Mouse (Mus musculus): ENCODE results near the gene Tcl1.
"Not testable (repeated sequence)": the region's sequence is repeated elsewhere in the genome, so short reads cannot be mapped to it uniquely, and the experiment has no call there.

Tcl1 gene

GRCm38 (mm10) chr12:105222601-105223319, at the start of gene Tcl1:
TSS of gene Tcl1 (minus strand) at chr12:105222793.
- no peak for DNase-seq

- DNase-seq: no peak
Observed at GRCm38 (mm10) chr12:105271016-105271965, 48.7 kb upstream of the Tcl1 start.

- no peak for DNase-seq
Observed at GRCm38 (mm10) chr12:105267076-105267475, 44.5 kb upstream of the Tcl1 start.

- DNase-seq: peak; percentile 16 to 74
Observed at GRCm38 (mm10) chr12:105266096-105266495, 43.5 kb upstream of the Tcl1 start.

GRCm38 (mm10) chr12:105259221-105259620, 36.6 kb upstream of the Tcl1 start:
- no peak for DNase-seq

- DNase-seq: peak in 1 of 2 experiments; percentile 17
Observed at GRCm38 (mm10) chr12:105258787-105259186, 36.2 kb upstream of the Tcl1 start.

- DNase-seq: no peak
Observed at GRCm38 (mm10) chr12:105253796-105254195, 31.2 kb upstream of the Tcl1 start.

GRCm38 (mm10) chr12:105248763-105249233, 26.2 kb upstream of the Tcl1 start:
- DNase-seq: peak; percentile 11 to 41

GRCm38 (mm10) chr12:105239060-105239459, 16.5 kb upstream of the Tcl1 start:
- no peak for DNase-seq

- DNase-seq: no peak
Observed at GRCm38 (mm10) chr12:105235091-105235490, 12.5 kb upstream of the Tcl1 start.

- no peak for DNase-seq
Observed at GRCm38 (mm10) chr12:105234362-105234761, 11.8 kb upstream of the Tcl1 start.

GRCm38 (mm10) chr12:105224621-105225320, 2.2 kb upstream of the Tcl1 start:
- peak in 1 of 2 experiments; percentile 3 for DNase-seq

GRCm38 (mm10) chr12:105217101-105217760, 5.4 kb downstream of the Tcl1 start:
- DNase-seq: no peak

- DNase-seq: no peak
Observed at GRCm38 (mm10) chr12:105209231-105209630, 13.4 kb downstream of the Tcl1 start.

GRCm38 (mm10) chr12:105208441-105208840, 14.2 kb downstream of the Tcl1 start:
- DNase-seq: no peak

- no peak for DNase-seq
Observed at GRCm38 (mm10) chr12:105207071-105207470, 15.5 kb downstream of the Tcl1 start.

GRCm38 (mm10) chr12:105201657-105202056, 20.9 kb downstream of the Tcl1 start, which contains the start of gene Tcl1b4:
TSS of gene Tcl1b4 (plus strand) at chr12:105201957.
- not testable (repeated sequence) for DNase-seq

- DNase-seq: not testable (repeated sequence)
Observed at GRCm38 (mm10) chr12:105199684-105200497, 22.7 kb downstream of the Tcl1 start.

- not testable (repeated sequence) for DNase-seq
Observed at GRCm38 (mm10) chr12:105190743-105191142, 31.9 kb downstream of the Tcl1 start, which contains the start of gene Tcl1b3. TSS of gene Tcl1b3 (plus strand) at chr12:105191043.

GRCm38 (mm10) chr12:105188980-105189379, 33.6 kb downstream of the Tcl1 start:
- DNase-seq: peak in 1 of 2 experiments; percentile 55

GRCm38 (mm10) chr12:105181040-105181644, 41.5 kb downstream of the Tcl1 start:
- not testable (repeated sequence) for DNase-seq

Measured in kidney, postnatal 36 days (tissue).